Mouse (Mus musculus): ENCODE measurements around the gene Dbil5. TPM values are rescaled to one million over a fixed set of nuclear protein-coding genes. Genes with fewer than 3 reads are reported as not detected.

The Dbil5 gene
- total RNA-seq, 2 experiments from 2014 or later = not detected

DNA sequence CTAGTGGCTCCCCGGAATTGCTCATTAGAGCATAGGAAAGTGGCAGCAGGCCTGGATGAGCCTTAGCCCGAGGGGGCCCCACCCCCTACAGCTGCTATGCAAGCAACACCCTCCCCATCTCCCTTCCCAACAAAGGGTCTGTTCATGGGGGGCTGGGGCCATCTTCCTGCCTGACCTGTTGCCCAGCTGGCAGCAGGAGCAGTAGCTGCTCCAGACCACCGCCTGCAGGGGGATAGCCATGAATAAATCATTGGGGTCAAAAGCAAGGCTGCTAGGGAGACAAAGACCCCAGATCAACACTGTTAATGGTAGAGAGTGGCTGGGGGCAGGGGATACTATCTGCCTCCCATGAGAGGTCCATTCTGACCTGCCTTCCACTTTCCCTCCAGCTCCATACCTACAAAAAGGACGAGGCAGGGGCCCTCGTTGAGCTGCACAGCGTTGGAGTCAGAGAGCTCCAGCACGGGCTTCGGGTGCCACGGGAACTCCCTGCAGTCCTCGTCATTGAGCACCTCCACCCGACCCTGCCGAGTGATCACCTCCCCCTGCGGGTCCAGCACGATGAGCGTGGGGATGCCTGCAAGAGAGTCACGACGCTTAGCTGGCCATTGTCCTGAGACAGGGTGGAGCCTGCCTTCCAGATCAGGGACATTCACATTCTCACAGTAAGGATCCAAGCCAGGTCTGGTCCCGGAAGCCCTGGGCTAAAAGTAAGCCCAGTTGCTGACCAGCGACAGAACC, 45.4 kb downstream of the Dbil5 start:
- ATAC-seq (replicated peaks; ENCODE audit: low FRiP score, low TSS enrichment, poor library complexity, severe bottlenecking) = no peak

DNA sequence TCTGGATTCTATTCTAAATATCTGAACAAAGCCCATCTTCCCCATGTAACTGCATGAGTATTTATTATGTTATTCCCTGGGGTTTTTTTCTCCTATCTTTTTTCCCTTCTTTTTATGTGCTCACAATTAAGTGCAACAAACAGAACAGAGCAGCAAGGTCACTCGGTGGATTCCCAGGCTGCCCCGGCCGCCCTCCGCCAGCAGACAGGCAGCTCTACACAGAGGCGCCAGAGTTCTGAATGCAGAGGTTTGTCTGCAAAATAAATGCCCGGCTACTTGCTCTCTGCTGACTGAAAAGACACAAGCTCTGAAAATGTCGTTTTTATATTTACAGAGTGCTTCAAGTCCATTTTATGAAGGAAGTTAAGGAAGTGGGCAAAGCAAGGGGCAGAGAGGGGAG, 50.1 kb downstream of the Dbil5 start:
- ATAC-seq (replicated peaks; ENCODE audit: low FRiP score, low TSS enrichment, poor library complexity, severe bottlenecking) = no peak

DNA sequence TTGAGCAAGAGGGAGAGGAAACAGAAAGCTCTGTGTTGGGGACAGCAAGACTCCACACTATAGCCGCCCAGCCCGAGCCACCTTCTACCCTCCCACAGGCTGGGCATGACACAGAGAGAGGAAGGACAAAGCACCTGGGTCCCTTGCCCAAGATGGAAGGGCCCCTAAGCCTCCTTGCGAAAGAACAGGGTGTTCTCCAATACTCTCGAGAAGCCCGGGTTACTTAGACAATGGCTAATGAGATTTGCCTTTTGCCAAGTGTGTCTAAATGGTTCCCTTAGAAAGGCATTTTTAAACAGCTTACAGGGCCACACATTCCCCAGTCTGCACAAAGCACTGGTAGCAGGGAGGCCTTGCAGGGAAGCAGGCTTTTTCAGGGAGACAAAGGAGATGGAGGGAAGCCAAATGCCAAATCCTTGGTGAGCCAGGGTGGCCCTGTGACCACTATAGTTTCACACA, 50.6 kb downstream of the Dbil5 start:
- ATAC-seq (replicated peaks; ENCODE audit: low FRiP score, low TSS enrichment, poor library complexity, severe bottlenecking) = no peak

Other genes starting within 250 kb of the Dbil5 start
- gene 1700016K19Rik, start 217.7 kb upstream of the Dbil5 start, total RNA-seq (2014; fragmentation: Nextera tagmentation) = not detected in 2 replicates
- gene 1700016K19Rik, start 217.7 kb upstream of the Dbil5 start, total RNA-seq (2017) = not detected in 2 replicates
- 1.2 TPM in 1 of 2 replicates, not detected in the other for gene Rflnb, start 189.8 kb upstream of the Dbil5 start, total RNA-seq (2014; fragmentation: Nextera tagmentation)
- gene Rflnb, start 189.8 kb upstream of the Dbil5 start, total RNA-seq (2017) = 0.95 and 1.5 TPM in 2 replicates
- 44.1 and 46.5 TPM in 2 replicates for gene Vps53, start 38.0 kb upstream of the Dbil5 start, total RNA-seq (2014; fragmentation: Nextera tagmentation)
- gene Vps53, start 38.0 kb upstream of the Dbil5 start, total RNA-seq (2017) = 33.6 and 38.7 TPM in 2 replicates
- 3.0 and 4.5 TPM in 2 replicates for gene Fam57a, start 37.9 kb upstream of the Dbil5 start, total RNA-seq (2014; fragmentation: Nextera tagmentation)
- 0.19 and 2.1 TPM in 2 replicates for gene Fam57a, start 37.9 kb upstream of the Dbil5 start, total RNA-seq (2017)
- gene Gemin4, start 56 bp downstream of the Dbil5 start, total RNA-seq (2014; fragmentation: Nextera tagmentation) = 22.8 and 24.4 TPM in 2 replicates
- 22.4 and 26.6 TPM in 2 replicates for gene Gemin4, start 56 bp downstream of the Dbil5 start, total RNA-seq (2017)
- 24.0 and 31.8 TPM in 2 replicates for gene Mrm3, start 26.1 kb downstream of the Dbil5 start, total RNA-seq (2014; fragmentation: Nextera tagmentation)
- gene Mrm3, start 26.1 kb downstream of the Dbil5 start, total RNA-seq (2017) = 58.5 and 63.2 TPM in 2 replicates
- gene Glod4, start 26.1 kb downstream of the Dbil5 start, total RNA-seq (2014; fragmentation: Nextera tagmentation) = 65.0 and 70.4 TPM in 2 replicates
- 203 and 253 TPM in 2 replicates for gene Glod4, start 26.1 kb downstream of the Dbil5 start, total RNA-seq (2017)
- gene Nxn, start 181.5 kb downstream of the Dbil5 start, total RNA-seq (2014; fragmentation: Nextera tagmentation) = 3.0 and 8.8 TPM in 2 replicates
- 4.0 and 4.5 TPM in 2 replicates for gene Nxn, start 181.5 kb downstream of the Dbil5 start, total RNA-seq (2017)
- 24.6 and 28.1 TPM in 2 replicates for gene Timm22, start 189.3 kb downstream of the Dbil5 start, total RNA-seq (2014; fragmentation: Nextera tagmentation)
- gene Timm22, start 189.3 kb downstream of the Dbil5 start, total RNA-seq (2017) = 8.6 and 11.2 TPM in 2 replicates

Data from megakaryocyte-erythroid progenitor cell, adult 5-6 weeks (primary cell).